11 mouse cellular contexts compared by ENCODE assay signal in genomic region chr10:39484892-39485291, GRCm38 (mm10).
DNase-seq lines count a peak whose midpoint lies in the region; ATAC-seq and TF ChIP-seq lines count a peak whose summit lies in the region.
"Had no signal": no experiment of that assay in that cellular context is flagged by ENCODE, and none has a peak within 500 bp of the region (broad histone marks: within the 10 kb centered on the region; RNA-seq: fewer than 3 reads in every experiment).

No protein-coding gene starts in this region.

- no peaks in the 10 kb centered on the region for H3K36me3 ChIP-seq in thymus, adult 2 months (ENCODE audit: control insufficient read depth, insufficient read depth, low read length)
- 0 out of 2 replicates have a peak, but pooled peaks cover 7% of the 10 kb centered on the region for H3K36me3 ChIP-seq in midbrain, embryonic 12.5 days

- H3K9me3 ChIP-seq in midbrain, embryonic 12.5 days, result no peaks in the 10 kb centered on the region

- peak overlapping the region; percentile 74 for H3K27ac ChIP-seq in thymus, adult 2 months (ENCODE audit: control insufficient read depth, insufficient read depth, low read length)
- peak overlapping the region; percentile 54 for H3K27ac ChIP-seq in midbrain, embryonic 12.5 days (replicated peaks)

- H3K27me3 ChIP-seq in thymus, adult 2 months (ENCODE audit: control insufficient read depth, insufficient read depth, low read length), result no peaks in the 10 kb centered on the region
- no peaks in the 10 kb centered on the region for H3K27me3 ChIP-seq in midbrain, embryonic 12.5 days

- 0 out of 2 replicates have a peak overlapping the region, but pooled peaks have one; percentile 19 for H3K4me2 ChIP-seq in midbrain, embryonic 12.5 days (replicated peaks)

- H3K9ac ChIP-seq in midbrain, embryonic 12.5 days (replicated peaks), result no peak overlapping the region

- H3K4me1 ChIP-seq in thymus, adult 2 months (replicated peaks; ENCODE audit: control insufficient read depth, insufficient read depth, low read length), result peaks cover 45% of the 10 kb centered on the region
- peaks cover 60% of the 10 kb centered on the region for H3K4me1 ChIP-seq in midbrain, embryonic 12.5 days

- TF ChIP-seq POLR2A in thymus, adult 2 months (IDR thresholded peaks at IDR 0.05; ENCODE audit: control insufficient read depth, extremely low read depth, insufficient read depth, low read length, poor library complexity), result no peak

- TF ChIP-seq CTCF in thymus, adult 2 months (IDR thresholded peaks at IDR 0.05; ENCODE audit: borderline replicate concordance, control insufficient read depth, extremely low read depth, insufficient read depth, low read length, poor library complexity), result no peak

- WGBS in thymus, adult 2 months, result 79% methylated on average over 6 of the region's 6 CpGs
- WGBS in midbrain, embryonic 12.5 days, result 30% methylated on average over 6 of the region's 6 CpGs

- no peak overlapping the region for H3K4me3 ChIP-seq in thymus, adult 2 months (ENCODE audit: control insufficient read depth, insufficient read depth, low read length)
- no peak overlapping the region for H3K4me3 ChIP-seq in midbrain, embryonic 12.5 days

- peak; percentile 48 for DNase-seq in embryo, embryonic 11 days
- no peak for DNase-seq in embryo, embryonic 9.5 days (ENCODE audit: extremely low spot score)
- DNase-seq in thymus, adult 2 months, result no peak
- DNase-seq in thymus, postnatal 14 days, result no peak
- DNase-seq in layer of hippocampus, adult 9-10 months (ENCODE audit: low spot score), result no peak
- DNase-seq in thymus, postnatal 36 days, result no peak
- DNase-seq: adrenal gland, postnatal 14 days; cerebellum, postnatal 10 days; kidney, adult 9 months had no signal

- ATAC-seq in midbrain, embryonic 12.5 days (ENCODE audit: low FRiP score, low read depth), result 0 out of 2 replicates have a peak, but pooled peaks have one; percentile 29
- no peak for ATAC-seq in monocyte, adult 5-6 weeks (replicated peaks; ENCODE audit: insufficient number of reproducible peaks, low FRiP score, low TSS enrichment, poor library complexity, severe bottlenecking)
